Mouse (Mus musculus): ENCODE results near the gene Slc36a4. TPM values are rescaled to one million over a fixed set of nuclear protein-coding genes. Genes with fewer than 3 reads are reported as not detected.

Slc36a4 gene
- 4.9 and 6.1 TPM in 2 replicates for polyA plus RNA-seq (2012; rRNA removed)

- Histone ChIP-seq H3K4me3 (ENCODE audit: insufficient read depth, low read depth, low read length) (peak within 1 kb of the TSS; percentile 72), H3K27me3 (replicated peaks; ENCODE audit: control insufficient read depth, insufficient read depth, low read length) (no peaks in the 10 kb centered on the region), H3K27ac (ENCODE audit: insufficient read depth, low read depth, low read length) (peak within 1 kb of the TSS; percentile 73), H3K36me3 (ENCODE audit: control insufficient read depth, insufficient read depth, low read length) (no peaks in the 10 kb centered on the region), H3K4me1 (ENCODE audit: control insufficient read depth, insufficient read depth, low read length) (peaks cover 4% of the 10 kb centered on the region; the same call in 1 of the 2 replicates)
- WGBS: 4% methylated on average over 75 of the region's 75 CpGs
- TF ChIP-seq POLR2A (IDR thresholded peaks at IDR 0.05; ENCODE audit: low read depth, low read length): peak; percentile 31
- no peak for TF ChIP-seq CTCF (conservative IDR thresholded peaks at IDR 0.05; ENCODE audit: insufficient read depth, insufficient read length, low read depth, low read length)
- DNase-seq: peak; percentile 85
Measured at GRCm38 (mm10) chr9:15709599-15710381, at the start of gene Slc36a4. Gene Slc36a4 (plus strand): TSS chr9:15709738.

- Histone ChIP-seq H3K36me3 (ENCODE audit: control insufficient read depth, insufficient read depth, low read length) (no peaks in the 10 kb centered on the region), H3K27me3 (replicated peaks; ENCODE audit: control insufficient read depth, insufficient read depth, low read length) (no peaks in the 10 kb centered on the region), H3K4me1 (ENCODE audit: control insufficient read depth, insufficient read depth, low read length) (peaks cover 6% of the 10 kb centered on the region), H3K4me3 (ENCODE audit: insufficient read depth, low read depth, low read length) (no peak overlapping the region), H3K27ac (ENCODE audit: insufficient read depth, low read depth, low read length) (no peak overlapping the region)
- no peak for TF ChIP-seq POLR2A (IDR thresholded peaks at IDR 0.05; ENCODE audit: low read depth, low read length)
- WGBS: 50% methylated on average over 7 of the region's 7 CpGs
- DNase-seq: peak; percentile 86
Measured at GRCm38 (mm10) chr9:15664606-15665005, 44.9 kb upstream of the Slc36a4 start.

- Histone ChIP-seq H3K27ac (ENCODE audit: insufficient read depth, low read depth, low read length) (no peak overlapping the region), H3K36me3 (ENCODE audit: control insufficient read depth, insufficient read depth, low read length) (no peaks in the 10 kb centered on the region), H3K4me3 (ENCODE audit: insufficient read depth, low read depth, low read length) (no peak overlapping the region), H3K4me1 (ENCODE audit: control insufficient read depth, insufficient read depth, low read length) (peaks cover 6% of the 10 kb centered on the region), H3K27me3 (replicated peaks; ENCODE audit: control insufficient read depth, insufficient read depth, low read length) (no peaks in the 10 kb centered on the region)
- 49% methylated on average over 3 of the region's 3 CpGs for WGBS
- no peak for DNase-seq
- TF ChIP-seq CTCF (conservative IDR thresholded peaks at IDR 0.05; ENCODE audit: insufficient read depth, insufficient read length, low read depth, low read length) (no peak), POLR2A (IDR thresholded peaks at IDR 0.05; ENCODE audit: low read depth, low read length) (no peak)
Measured at GRCm38 (mm10) chr9:15669452-15669851, 40.1 kb upstream of the Slc36a4 start.

GRCm38 (mm10) chr9:15670002-15670527, 39.5 kb upstream of the Slc36a4 start:
- Histone ChIP-seq H3K4me3 (ENCODE audit: insufficient read depth, low read depth, low read length) (no peak overlapping the region), H3K4me1 (ENCODE audit: control insufficient read depth, insufficient read depth, low read length) (peaks cover 6% of the 10 kb centered on the region; the same call in 1 of the 2 replicates), H3K27ac (ENCODE audit: insufficient read depth, low read depth, low read length) (no peak overlapping the region; the same call in 1 of the 2 replicates), H3K27me3 (replicated peaks; ENCODE audit: control insufficient read depth, insufficient read depth, low read length) (no peaks in the 10 kb centered on the region), H3K36me3 (ENCODE audit: control insufficient read depth, insufficient read depth, low read length) (no peaks in the 10 kb centered on the region)
- peak; percentile 84 for DNase-seq
- TF ChIP-seq CTCF (conservative IDR thresholded peaks at IDR 0.05; ENCODE audit: insufficient read depth, insufficient read length, low read depth, low read length) (no peak), POLR2A (IDR thresholded peaks at IDR 0.05; ENCODE audit: low read depth, low read length) (no peak)
- 20% methylated on average over 5 of the region's 5 CpGs for WGBS

GRCm38 (mm10) chr9:15672251-15672650, 37.3 kb upstream of the Slc36a4 start:
- whole genome bisulfite sequencing: 62% methylated on average over 1 of the region's 1 CpGs
- Histone ChIP-seq H3K27ac (ENCODE audit: insufficient read depth, low read depth, low read length) (no peak overlapping the region), H3K4me3 (ENCODE audit: insufficient read depth, low read depth, low read length) (no peak overlapping the region), H3K4me1 (ENCODE audit: control insufficient read depth, insufficient read depth, low read length) (peaks cover 6% of the 10 kb centered on the region; the same call in 1 of the 2 replicates), H3K36me3 (ENCODE audit: control insufficient read depth, insufficient read depth, low read length) (no peaks in the 10 kb centered on the region), H3K27me3 (replicated peaks; ENCODE audit: control insufficient read depth, insufficient read depth, low read length) (no peaks in the 10 kb centered on the region)
- TF ChIP-seq CTCF (conservative IDR thresholded peaks at IDR 0.05; ENCODE audit: insufficient read depth, insufficient read length, low read depth, low read length) (no peak), POLR2A (IDR thresholded peaks at IDR 0.05; ENCODE audit: low read depth, low read length) (no peak)
- DNase-seq: no peak

GRCm38 (mm10) chr9:15681855-15682466, 27.6 kb upstream of the Slc36a4 start:
- H3K4me1 ChIP-seq (ENCODE audit: control insufficient read depth, insufficient read depth, low read length): no peaks in the 10 kb centered on the region
- TF ChIP-seq CTCF (conservative IDR thresholded peaks at IDR 0.05; ENCODE audit: insufficient read depth, insufficient read length, low read depth, low read length) (peak; percentile 99; the same call in 1 of the 2 replicates), POLR2A (IDR thresholded peaks at IDR 0.05; ENCODE audit: low read depth, low read length) (no peak)
- peak; percentile 91 for DNase-seq
- H3K27ac ChIP-seq (ENCODE audit: insufficient read depth, low read depth, low read length): no peak overlapping the region
- no peak overlapping the region for H3K4me3 ChIP-seq (ENCODE audit: insufficient read depth, low read depth, low read length)
- no peaks in the 10 kb centered on the region for H3K36me3 ChIP-seq (ENCODE audit: control insufficient read depth, insufficient read depth, low read length)
- no peaks in the 10 kb centered on the region; the same call in 1 of the 2 replicates for H3K27me3 ChIP-seq (replicated peaks; ENCODE audit: control insufficient read depth, insufficient read depth, low read length)
- whole genome bisulfite sequencing: 46% methylated on average over 2 of the region's 2 CpGs

- H3K4me3 ChIP-seq (ENCODE audit: insufficient read depth, low read depth, low read length): no peak overlapping the region
- 9% methylated on average over 4 of the region's 4 CpGs for WGBS
- H3K27me3 ChIP-seq (replicated peaks; ENCODE audit: control insufficient read depth, insufficient read depth, low read length): no peaks in the 10 kb centered on the region; the same call in 1 of the 2 replicates
- H3K4me1 ChIP-seq (ENCODE audit: control insufficient read depth, insufficient read depth, low read length): no peaks in the 10 kb centered on the region
- TF ChIP-seq CTCF (conservative IDR thresholded peaks at IDR 0.05; ENCODE audit: insufficient read depth, insufficient read length, low read depth, low read length): peak; percentile 79
- no peak for TF ChIP-seq POLR2A (IDR thresholded peaks at IDR 0.05; ENCODE audit: low read depth, low read length)
- DNase-seq: peak; percentile 74
- no peak overlapping the region for H3K27ac ChIP-seq (ENCODE audit: insufficient read depth, low read depth, low read length)
- H3K36me3 ChIP-seq (ENCODE audit: control insufficient read depth, insufficient read depth, low read length): no peaks in the 10 kb centered on the region
Measured at GRCm38 (mm10) chr9:15685215-15685614, 24.3 kb upstream of the Slc36a4 start.

Measured in kidney, adult 2 months (tissue).